Mouse (Mus musculus): ENCODE measurements around the gene 1600002K03Rik. TPM values are rescaled to one million over a fixed set of nuclear protein-coding genes. Genes with fewer than 3 reads are reported as not detected.
A peak's percentile ranks its signal among the peaks of the same experiment; 100 is the strongest.

The 1600002K03Rik gene
- total RNA-seq, 2 experiments from 2014 or later = 5.8 to 6.2 TPM

- no peak for DNase-seq (ENCODE audit: extremely low spot score in 1 of 2, low spot score in 1 of 2)
Observed at GRCm38 (mm10) chr10:80140666-80141035, 32.1 kb upstream of the 1600002K03Rik start, which contains the start of gene Cbarp. TSS of gene Cbarp (minus strand) at chr10:80140835.

- DNase-seq (ENCODE audit: extremely low spot score in 1 of 2, low spot score in 1 of 2) = peak; percentile 86 to 93
Observed at GRCm38 (mm10) chr10:80141243-80141642, 31.5 kb upstream of the 1600002K03Rik start.

GRCm38 (mm10) chr10:80141786-80142529 lies 30.8 kb upstream of the 1600002K03Rik start:
- DNase-seq (ENCODE audit: extremely low spot score in 1 of 2, low spot score in 1 of 2) = peak in 1 of 2 experiments; percentile 82

GRCm38 (mm10) chr10:80142530-80142925 lies 30.2 kb upstream of the 1600002K03Rik start:
- DNase-seq (ENCODE audit: extremely low spot score in 1 of 2, low spot score in 1 of 2) = no peak

GRCm38 (mm10) chr10:80143664-80144063 lies 29.1 kb upstream of the 1600002K03Rik start:
- no peak for DNase-seq (ENCODE audit: extremely low spot score in 1 of 2, low spot score in 1 of 2)

GRCm38 (mm10) chr10:80144159-80144558 lies 28.6 kb upstream of the 1600002K03Rik start:
- DNase-seq (ENCODE audit: extremely low spot score in 1 of 2, low spot score in 1 of 2) = no peak

GRCm38 (mm10) chr10:80144864-80145838 lies 27.6 kb upstream of the 1600002K03Rik start:
- peak in 1 of 2 experiments; percentile 80 for DNase-seq (ENCODE audit: extremely low spot score in 1 of 2, low spot score in 1 of 2)

- DNase-seq (ENCODE audit: extremely low spot score in 1 of 2, low spot score in 1 of 2) = no peak
Observed at GRCm38 (mm10) chr10:80145896-80146295, 26.8 kb upstream of the 1600002K03Rik start.

GRCm38 (mm10) chr10:80146568-80147011 lies 26.2 kb upstream of the 1600002K03Rik start:
- DNase-seq (ENCODE audit: extremely low spot score in 1 of 2, low spot score in 1 of 2) = no peak

- DNase-seq (ENCODE audit: extremely low spot score in 1 of 2, low spot score in 1 of 2) = no peak
Observed at GRCm38 (mm10) chr10:80147146-80147718, 25.5 kb upstream of the 1600002K03Rik start.

GRCm38 (mm10) chr10:80147719-80148601 lies 24.8 kb upstream of the 1600002K03Rik start, which contains the start of gene Midn:
TSS of gene Midn (plus strand) at chr10:80148272.
- DNase-seq (ENCODE audit: extremely low spot score in 1 of 2, low spot score in 1 of 2) = no peak

GRCm38 (mm10) chr10:80148610-80149290 lies 24.0 kb upstream of the 1600002K03Rik start:
- peak; percentile 91 to 92 for DNase-seq (ENCODE audit: extremely low spot score in 1 of 2, low spot score in 1 of 2)

GRCm38 (mm10) chr10:80149291-80150225 lies 23.2 kb upstream of the 1600002K03Rik start:
- peak; percentile 83 to 92 for DNase-seq (ENCODE audit: extremely low spot score in 1 of 2, low spot score in 1 of 2)

- no peak for DNase-seq (ENCODE audit: extremely low spot score in 1 of 2, low spot score in 1 of 2)
Observed at GRCm38 (mm10) chr10:80150226-80151210, 22.2 kb upstream of the 1600002K03Rik start.

GRCm38 (mm10) chr10:80151211-80152034 lies 21.3 kb upstream of the 1600002K03Rik start:
- no peak for DNase-seq (ENCODE audit: extremely low spot score in 1 of 2, low spot score in 1 of 2)
